Mouse (Mus musculus): ENCODE results near the gene Akap2. TPM values are rescaled to one million over a fixed set of nuclear protein-coding genes. Genes with fewer than 3 reads are reported as not detected.

Gene Akap2
- total and polyA plus RNA-seq, 2 experiments = 4.2 to 6.5 TPM

DNA sequence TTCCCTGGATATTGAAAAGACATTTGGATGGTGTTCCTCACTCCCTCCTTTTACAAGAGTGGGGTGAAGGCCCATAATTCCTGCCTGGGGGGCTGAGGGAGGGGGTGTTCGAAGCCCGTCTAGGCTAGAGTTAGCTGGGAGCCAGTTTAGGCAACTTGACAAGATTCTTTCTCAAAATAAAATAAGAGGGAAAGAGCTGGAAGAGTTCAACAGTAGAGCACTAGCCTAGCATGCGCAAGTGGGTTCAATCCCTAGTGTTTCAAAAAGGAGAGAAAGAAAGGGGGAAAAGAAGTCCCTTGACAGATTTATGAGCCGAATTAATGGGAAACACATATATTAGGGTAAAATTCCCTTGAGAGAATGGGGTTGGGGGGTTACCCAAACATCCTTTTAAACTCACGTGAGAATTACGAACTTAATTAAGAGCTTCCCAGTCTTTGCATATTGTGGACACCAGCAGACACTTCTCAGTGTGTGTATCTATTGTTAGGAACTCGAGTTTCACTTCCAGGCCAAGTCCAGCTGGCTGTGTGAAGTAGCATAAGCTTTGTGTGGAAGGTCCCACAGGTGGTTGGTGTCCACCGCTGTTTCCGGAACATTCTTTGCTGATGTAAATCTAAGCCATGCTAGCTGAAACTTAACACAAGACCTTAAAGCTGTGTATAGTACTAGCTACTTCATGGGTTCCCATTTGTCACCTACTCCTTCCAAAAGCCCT, 145.0 kb downstream of the Akap2 start:
- H3K79me2 ChIP-seq (ENCODE audit: control insufficient read depth, insufficient read depth, low read length) = peaks cover 5% of the 10 kb centered on the region; the same call in 1 of the 2 replicates
- 87% methylated on average over 9 of the region's 9 CpGs for WGBS
- no peak for DNase-seq (ENCODE audit: extremely low read depth, low read depth, low spot score)
- TF ChIP-seq CTCF (IDR thresholded peaks at IDR 0.05; ENCODE audit: low read depth, low read length) = no peak
- TF ChIP-seq POLR2A (IDR thresholded peaks at IDR 0.05; ENCODE audit: extremely low read depth, insufficient read depth, low read length) = no peak
- peaks cover 10% of the 10 kb centered on the region for H3K4me1 ChIP-seq (ENCODE audit: control insufficient read depth, insufficient read depth, low read length)
- peaks cover under 1% of the 10 kb centered on the region; the same call in 1 of the 2 replicates for H3K36me3 ChIP-seq (ENCODE audit: control insufficient read depth, insufficient read depth, low read length)
- no peaks in the 10 kb centered on the region for H3K27me3 ChIP-seq (ENCODE audit: control insufficient read depth, insufficient read depth, low read length)
- no peak overlapping the region for H3K9ac ChIP-seq (ENCODE audit: low read depth, low read length)
- no peak overlapping the region for H3K4me3 ChIP-seq (ENCODE audit: insufficient read depth, low read depth, low read length)
- no peak overlapping the region for H3K27ac ChIP-seq (replicated peaks; ENCODE audit: insufficient read depth, low read depth, low read length)

- H3K27me3 ChIP-seq (ENCODE audit: control insufficient read depth, insufficient read depth, low read length) = no peaks in the 10 kb centered on the region
- peak; percentile 50 for DNase-seq (ENCODE audit: extremely low read depth, low read depth, low spot score)
- peaks cover 2% of the 10 kb centered on the region; the same call in 1 of the 2 replicates for H3K79me2 ChIP-seq (ENCODE audit: control insufficient read depth, insufficient read depth, low read length)
- H3K27ac ChIP-seq (replicated peaks; ENCODE audit: insufficient read depth, low read depth, low read length) = peak overlapping the region; percentile 31
- H3K4me1 ChIP-seq (ENCODE audit: control insufficient read depth, insufficient read depth, low read length) = peaks cover 8% of the 10 kb centered on the region
- no peaks in the 10 kb centered on the region for H3K36me3 ChIP-seq (ENCODE audit: control insufficient read depth, insufficient read depth, low read length)
- H3K9ac ChIP-seq (ENCODE audit: low read depth, low read length) = no peak overlapping the region
- TF ChIP-seq POLR2A (IDR thresholded peaks at IDR 0.05; ENCODE audit: extremely low read depth, insufficient read depth, low read length) (no peak), CTCF (IDR thresholded peaks at IDR 0.05; ENCODE audit: low read depth, low read length) (no peak)
- H3K4me3 ChIP-seq (ENCODE audit: insufficient read depth, low read depth, low read length) = no peak overlapping the region
- 63% methylated on average over 2 of the region's 2 CpGs for WGBS
Observed at GRCm38 (mm10) chr4:57866088-57866487, 148.6 kb downstream of the Akap2 start.

DNA sequence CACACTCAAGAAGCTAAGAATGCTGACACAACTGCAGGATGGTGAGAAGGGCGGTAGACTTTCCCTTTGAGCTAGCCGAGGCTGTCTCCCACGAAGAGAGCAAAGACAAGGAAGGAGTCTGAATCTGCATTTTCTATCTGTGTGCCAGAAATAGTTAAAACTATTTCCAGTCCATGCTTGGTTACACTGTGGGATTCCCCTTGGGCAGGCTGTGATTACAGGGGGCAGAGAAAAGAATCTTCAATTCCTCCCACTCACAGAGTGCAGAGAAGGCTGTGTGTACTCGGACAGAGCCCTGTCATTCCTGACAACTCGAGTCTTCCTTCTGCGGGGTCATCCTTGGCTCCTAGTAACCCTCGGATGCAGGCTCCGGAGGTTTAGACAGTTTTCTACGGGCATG, 149.5 kb downstream of the Akap2 start:
- TF ChIP-seq CTCF (IDR thresholded peaks at IDR 0.05; ENCODE audit: low read depth, low read length) (no peak), POLR2A (IDR thresholded peaks at IDR 0.05; ENCODE audit: extremely low read depth, insufficient read depth, low read length) (no peak)
- Histone ChIP-seq H3K9ac (ENCODE audit: low read depth, low read length) (no peak overlapping the region), H3K27me3 (ENCODE audit: control insufficient read depth, insufficient read depth, low read length) (no peaks in the 10 kb centered on the region), H3K4me1 (ENCODE audit: control insufficient read depth, insufficient read depth, low read length) (peaks cover 7% of the 10 kb centered on the region), H3K36me3 (ENCODE audit: control insufficient read depth, insufficient read depth, low read length) (no peaks in the 10 kb centered on the region), H3K27ac (replicated peaks; ENCODE audit: insufficient read depth, low read depth, low read length) (no peak overlapping the region; the same call in 1 of the 2 replicates), H3K79me2 (ENCODE audit: control insufficient read depth, insufficient read depth, low read length) (peaks cover 2% of the 10 kb centered on the region; the same call in 1 of the 2 replicates), H3K4me3 (ENCODE audit: insufficient read depth, low read depth, low read length) (no peak overlapping the region)
- no peak for DNase-seq (ENCODE audit: extremely low read depth, low read depth, low spot score)
- WGBS = 67% methylated on average over 9 of the region's 9 CpGs

DNA sequence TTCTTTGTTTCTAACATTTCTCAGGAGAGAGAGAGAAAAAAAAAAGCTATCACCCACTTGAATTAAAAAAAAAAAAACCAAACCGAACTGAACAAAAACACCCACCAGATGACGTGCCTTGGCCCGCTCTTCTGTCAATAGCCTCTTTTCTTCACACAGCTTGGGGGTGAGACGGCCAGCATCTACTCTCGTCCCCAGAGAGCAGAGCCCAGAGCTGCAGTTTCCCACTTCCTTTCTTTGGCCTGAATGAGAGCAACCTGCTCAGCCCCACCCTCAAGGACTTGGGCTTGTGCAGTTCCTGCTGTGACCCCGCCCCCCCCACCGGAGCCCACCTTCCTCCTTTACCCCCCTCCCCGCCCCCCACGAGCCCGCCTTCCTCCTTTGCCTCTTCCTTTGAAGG, 150.0 kb downstream of the Akap2 start:
- H3K4me1 ChIP-seq (ENCODE audit: control insufficient read depth, insufficient read depth, low read length) = peaks cover 5% of the 10 kb centered on the region
- H3K36me3 ChIP-seq (ENCODE audit: control insufficient read depth, insufficient read depth, low read length) = no peaks in the 10 kb centered on the region
- H3K4me3 ChIP-seq (ENCODE audit: insufficient read depth, low read depth, low read length) = no peak overlapping the region
- H3K79me2 ChIP-seq (ENCODE audit: control insufficient read depth, insufficient read depth, low read length) = peaks cover 2% of the 10 kb centered on the region; the same call in 1 of the 2 replicates
- 71% methylated on average over 10 of the region's 10 CpGs for WGBS
- H3K9ac ChIP-seq (ENCODE audit: low read depth, low read length) = no peak overlapping the region
- no peak for TF ChIP-seq POLR2A (IDR thresholded peaks at IDR 0.05; ENCODE audit: extremely low read depth, insufficient read depth, low read length)
- no peak for TF ChIP-seq CTCF (IDR thresholded peaks at IDR 0.05; ENCODE audit: low read depth, low read length)
- H3K27ac ChIP-seq (replicated peaks; ENCODE audit: insufficient read depth, low read depth, low read length) = no peak overlapping the region
- DNase-seq (ENCODE audit: extremely low read depth, low read depth, low spot score) = no peak
- H3K27me3 ChIP-seq (ENCODE audit: control insufficient read depth, insufficient read depth, low read length) = no peaks in the 10 kb centered on the region

DNA sequence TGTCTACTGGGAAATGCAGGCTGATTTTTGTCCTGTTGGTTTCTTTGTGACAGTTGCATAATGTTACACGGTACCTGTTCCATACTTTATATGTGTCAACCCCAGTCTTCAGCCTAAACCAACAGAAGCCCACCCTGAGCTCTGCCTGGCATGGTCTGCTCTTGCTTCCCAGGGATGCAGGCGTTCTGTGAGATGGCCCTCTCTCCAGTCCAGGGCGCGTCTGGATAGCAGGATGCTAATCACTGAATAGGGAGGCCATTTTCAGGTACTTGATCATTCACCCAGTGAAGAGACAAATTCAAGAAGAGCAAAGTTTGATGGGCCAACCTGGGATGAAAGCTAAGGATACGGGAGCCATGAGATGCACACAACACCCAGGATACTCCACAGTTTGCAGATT, 161.7 kb downstream of the Akap2 start:
- 87% methylated on average over 5 of the region's 5 CpGs for WGBS
- Histone ChIP-seq H3K27me3 (ENCODE audit: control insufficient read depth, insufficient read depth, low read length) (no peaks in the 10 kb centered on the region), H3K79me2 (ENCODE audit: control insufficient read depth, insufficient read depth, low read length) (peaks cover 4% of the 10 kb centered on the region; the same call in 1 of the 2 replicates), H3K9ac (ENCODE audit: low read depth, low read length) (no peak overlapping the region), H3K27ac (replicated peaks; ENCODE audit: insufficient read depth, low read depth, low read length) (no peak overlapping the region), H3K4me1 (ENCODE audit: control insufficient read depth, insufficient read depth, low read length) (0 out of 2 replicates have a peak, but pooled peaks cover 3% of the 10 kb centered on the region), H3K36me3 (ENCODE audit: control insufficient read depth, insufficient read depth, low read length) (no peaks in the 10 kb centered on the region), H3K4me3 (ENCODE audit: insufficient read depth, low read depth, low read length) (no peak overlapping the region)
- no peak for DNase-seq (ENCODE audit: extremely low read depth, low read depth, low spot score)
- TF ChIP-seq POLR2A (IDR thresholded peaks at IDR 0.05; ENCODE audit: extremely low read depth, insufficient read depth, low read length) (no peak), CTCF (IDR thresholded peaks at IDR 0.05; ENCODE audit: low read depth, low read length) (no peak)

- WGBS = 13% methylated on average over 6 of the region's 6 CpGs
- H3K4me1 ChIP-seq (ENCODE audit: control insufficient read depth, insufficient read depth, low read length) = 0 out of 2 replicates have a peak, but pooled peaks cover 3% of the 10 kb centered on the region
Observed at GRCm38 (mm10) chr4:57879804-57880357, 162.4 kb downstream of the Akap2 start.

More at GRCm38 (mm10) chr4:57879804-57880357, 162.4 kb downstream of the Akap2 start:
- DNase-seq (ENCODE audit: extremely low read depth, low read depth, low spot score) = peak; percentile 54
- Histone ChIP-seq H3K27ac (replicated peaks; ENCODE audit: insufficient read depth, low read depth, low read length) (no peak overlapping the region), H3K4me3 (ENCODE audit: insufficient read depth, low read depth, low read length) (no peak overlapping the region), H3K27me3 (ENCODE audit: control insufficient read depth, insufficient read depth, low read length) (no peaks in the 10 kb centered on the region), H3K36me3 (ENCODE audit: control insufficient read depth, insufficient read depth, low read length) (no peaks in the 10 kb centered on the region), H3K79me2 (ENCODE audit: control insufficient read depth, insufficient read depth, low read length) (peaks cover 4% of the 10 kb centered on the region; the same call in 1 of the 2 replicates), H3K9ac (ENCODE audit: low read depth, low read length) (no peak overlapping the region)
- TF ChIP-seq POLR2A (IDR thresholded peaks at IDR 0.05; ENCODE audit: extremely low read depth, insufficient read depth, low read length) = no peak
- peak; percentile 89 for TF ChIP-seq CTCF (IDR thresholded peaks at IDR 0.05; ENCODE audit: low read depth, low read length)
